Mouse (Mus musculus): Measurements from ENCODE around the gene Lhx6.

The Lhx6 gene

GRCm38 (mm10) chr2:36093914-36094475 lies 11.2 kb downstream of the Lhx6 start:
- no peak for DNase-seq (ENCODE audit: low spot score in 2 of 2)

GRCm38 (mm10) chr2:36093301-36093700 lies 11.9 kb downstream of the Lhx6 start:
- DNase-seq (ENCODE audit: low spot score in 2 of 2) = no peak

GRCm38 (mm10) chr2:36092748-36093147 lies 12.5 kb downstream of the Lhx6 start:
- no peak for DNase-seq (ENCODE audit: low spot score in 2 of 2)

- DNase-seq (ENCODE audit: low spot score in 2 of 2) = peak in 1 of 2 experiments; percentile 51
Observed at GRCm38 (mm10) chr2:36090853-36091741, 14.1 kb downstream of the Lhx6 start.

- no peak for DNase-seq (ENCODE audit: low spot score in 2 of 2)
Observed at GRCm38 (mm10) chr2:36089190-36089589, 16.0 kb downstream of the Lhx6 start.

GRCm38 (mm10) chr2:36085041-36085440 lies 20.2 kb downstream of the Lhx6 start:
- no peak for DNase-seq (ENCODE audit: low spot score in 2 of 2)

GRCm38 (mm10) chr2:36082802-36083580 lies 22.2 kb downstream of the Lhx6 start:
- no peak for DNase-seq (ENCODE audit: low spot score in 2 of 2)

DNA sequence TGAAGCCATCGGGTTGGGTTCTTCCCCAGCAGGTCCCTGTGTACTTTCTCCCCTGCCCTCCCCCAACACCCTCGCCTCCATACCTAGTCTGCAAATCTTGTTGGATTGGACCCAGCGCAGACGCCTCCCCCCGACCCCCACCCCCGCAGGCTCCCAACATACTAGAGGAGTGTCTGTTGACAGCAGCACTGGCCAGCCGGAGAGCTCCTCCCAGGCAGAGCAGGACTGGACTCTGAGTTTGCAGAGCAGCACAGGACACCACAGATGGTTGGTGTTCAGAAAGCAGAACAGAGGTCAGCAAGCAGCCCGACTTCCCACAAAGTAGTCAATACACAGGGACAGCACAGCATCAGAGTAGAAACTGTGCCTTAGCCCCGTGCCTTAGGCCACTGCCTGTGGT lies 23.8 kb downstream of the Lhx6 start:
- DNase-seq (ENCODE audit: low spot score in 2 of 2) = no peak

GRCm38 (mm10) chr2:36077160-36077761 lies 27.9 kb downstream of the Lhx6 start:
- DNase-seq (ENCODE audit: low spot score in 2 of 2) = no peak

GRCm38 (mm10) chr2:36075210-36075609 lies 30.0 kb downstream of the Lhx6 start:
- no peak for DNase-seq (ENCODE audit: low spot score in 2 of 2)

- no peak for DNase-seq (ENCODE audit: low spot score in 2 of 2)
Observed at GRCm38 (mm10) chr2:36073781-36074180, 31.4 kb downstream of the Lhx6 start.

GRCm38 (mm10) chr2:36071660-36072305 lies 33.4 kb downstream of the Lhx6 start:
- no peak for DNase-seq (ENCODE audit: low spot score in 2 of 2)

DNA sequence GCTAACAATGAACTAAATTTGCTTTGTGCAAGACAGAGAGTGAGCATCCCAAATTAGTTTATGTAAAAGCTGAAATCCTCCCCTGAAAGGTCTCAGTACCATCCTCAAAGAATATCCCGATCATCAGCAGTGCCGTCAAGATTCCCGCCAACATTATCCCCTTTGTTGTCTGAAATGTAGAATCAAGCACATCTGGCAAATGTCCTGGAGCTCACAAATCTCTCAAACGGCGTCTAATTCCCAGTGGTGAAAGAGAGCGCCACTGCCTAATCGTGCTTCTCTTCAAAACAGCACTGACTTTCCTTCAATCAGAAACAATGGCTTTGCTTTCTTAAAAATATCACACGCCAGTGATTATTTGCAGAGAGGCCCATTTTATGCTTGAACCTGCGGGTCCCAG lies 38.1 kb downstream of the Lhx6 start:
- no peak for DNase-seq (ENCODE audit: low spot score in 2 of 2)

GRCm38 (mm10) chr2:36061409-36061808 lies 43.8 kb downstream of the Lhx6 start:
- DNase-seq (ENCODE audit: low spot score in 2 of 2) = no peak

- no peak for DNase-seq (ENCODE audit: low spot score in 2 of 2)
Observed at GRCm38 (mm10) chr2:36056248-36056647, 49.0 kb downstream of the Lhx6 start.

DNA sequence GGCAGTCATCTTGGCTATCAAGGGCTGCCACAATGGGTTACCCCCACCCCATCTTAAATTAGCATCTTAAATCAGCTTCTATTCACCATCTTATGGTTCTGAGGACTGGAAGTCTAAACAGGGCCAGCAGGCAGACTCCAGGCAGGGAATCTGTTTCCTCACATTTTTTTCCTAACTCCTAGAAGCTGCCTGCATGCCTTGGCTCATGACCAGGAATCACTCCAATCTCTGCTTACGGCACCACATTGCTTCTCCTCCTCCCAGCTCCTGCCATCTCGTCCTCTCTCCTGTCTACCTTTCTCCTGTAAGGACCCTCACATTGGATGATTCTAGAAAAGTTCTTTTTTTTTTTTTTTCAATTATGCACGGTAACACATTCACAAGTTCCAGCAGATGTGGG lies 52.0 kb downstream of the Lhx6 start:
- DNase-seq (ENCODE audit: low spot score in 2 of 2) = no peak

- no peak for DNase-seq (ENCODE audit: low spot score in 2 of 2)
Observed at GRCm38 (mm10) chr2:36049567-36049954, 55.6 kb downstream of the Lhx6 start.

GRCm38 (mm10) chr2:36048748-36049566 lies 56.3 kb downstream of the Lhx6 start, which contains the start of the genes Ndufa8 and Morn5:
Gene Ndufa8 (minus strand): TSS chr2:36049406.
Gene Morn5 (plus strand): TSS chr2:36049458.
- peak; percentile 97 to 98 for DNase-seq (ENCODE audit: low spot score in 2 of 2)

- no peak for DNase-seq (ENCODE audit: low spot score in 2 of 2)
Observed at GRCm38 (mm10) chr2:36048164-36048563, 57.0 kb downstream of the Lhx6 start.

- no peak for DNase-seq (ENCODE audit: low spot score in 2 of 2)
Observed at GRCm38 (mm10) chr2:36040872-36041271, 64.3 kb downstream of the Lhx6 start.

Measured in urinary bladder, adult 18-20 months (tissue).